Mouse (Mus musculus) brain, embryonic 14.5 days (tissue): Measurements from ENCODE around the gene Fitm1. TPM values are rescaled to one million over a fixed set of nuclear protein-coding genes. Genes with fewer than 3 reads are reported as not detected.

Source experiments
- DNase-seq: peaks from one replicate; pipeline ENCODE4 v3.0.0-alpha.2; 2011; ENCODE audit warnings: low read depth
- CTCF ChIP-seq: fragments of 200-500 bp; IDR thresholded peaks from 2 replicates; pipeline ENCODE4 v1.5.1; 2012; ENCODE audit warnings: inconsistent platforms, mild to moderate bottlenecking, moderate library complexity, borderline replicate concordance; ENCODE audit not compliant: insufficient read depth, insufficient read length; ENCODE audit errors: extremely low read depth
- POLR2A ChIP-seq: fragments of 200-500 bp; IDR thresholded peaks from 2 replicates; pipeline ENCODE4 v1.6.1; 2012; ENCODE audit warnings: mild to moderate bottlenecking, inconsistent platforms, borderline replicate concordance; ENCODE audit not compliant: poor library complexity, insufficient read depth, insufficient read length, severe bottlenecking; ENCODE audit errors: extremely low read depth
- polyA plus RNA-seq: library from polyadenylated mRNA; depleted of rRNA; stranded (reverse); fragments of >200 nt; gene quantifications from 2 replicates; pipeline ENCODE4 v1.2.3, GENCODE M21; 2012

The Fitm1 gene
- polyA plus RNA-seq, 1 experiment: 0.19 TPM

DNA sequence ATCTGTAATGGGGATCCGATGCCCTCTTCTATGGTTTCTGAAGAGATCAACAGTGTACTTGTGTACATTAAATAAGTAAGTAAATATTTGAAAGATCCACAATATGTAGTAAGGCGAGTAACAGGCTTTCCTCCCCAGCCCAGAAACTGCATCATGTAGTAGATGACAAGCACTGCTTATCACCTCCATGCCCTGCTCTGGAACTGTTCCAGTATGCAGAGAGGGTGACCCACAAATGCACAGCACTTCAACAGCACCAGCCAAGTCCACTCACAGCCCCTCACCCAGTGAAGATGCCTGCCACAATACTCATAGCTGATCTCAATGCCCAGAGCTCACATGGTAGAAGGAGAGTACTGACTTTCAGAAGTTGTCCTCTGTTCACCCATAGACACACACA is 4.8 kb upstream of the Fitm1 start:
- no peak for TF ChIP-seq POLR2A
- no peak for TF ChIP-seq CTCF
- no peak for DNase-seq

GRCm38 (mm10) chr14:55571760-55572159 is 3.7 kb upstream of the Fitm1 start:
- no peak for DNase-seq
- TF ChIP-seq CTCF: no peak
- TF ChIP-seq POLR2A: no peak

GRCm38 (mm10) chr14:55575711-55576110 is 294 bp downstream of the Fitm1 start:
- no peak for DNase-seq
- TF ChIP-seq POLR2A (no peak), CTCF (no peak)

DNA sequence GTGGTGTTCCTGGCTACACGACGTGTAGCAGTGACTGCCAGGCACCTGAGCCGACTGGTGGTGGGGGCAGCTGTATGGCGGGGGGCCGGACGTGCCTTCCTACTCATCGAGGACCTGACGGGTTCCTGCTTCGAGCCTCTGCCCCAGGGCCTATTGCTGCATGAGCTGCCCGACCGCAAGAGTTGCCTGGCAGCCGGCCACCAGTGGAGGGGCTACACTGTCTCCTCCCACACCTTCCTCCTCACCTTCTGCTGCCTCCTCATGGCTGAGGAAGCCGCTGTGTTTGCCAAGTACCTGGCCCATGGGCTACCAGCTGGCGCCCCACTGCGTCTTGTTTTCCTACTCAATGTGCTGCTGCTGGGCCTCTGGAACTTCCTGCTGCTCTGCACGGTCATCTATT is 959 bp downstream of the Fitm1 start:
- TF ChIP-seq CTCF (no peak), POLR2A (no peak)
- no peak for DNase-seq

DNA sequence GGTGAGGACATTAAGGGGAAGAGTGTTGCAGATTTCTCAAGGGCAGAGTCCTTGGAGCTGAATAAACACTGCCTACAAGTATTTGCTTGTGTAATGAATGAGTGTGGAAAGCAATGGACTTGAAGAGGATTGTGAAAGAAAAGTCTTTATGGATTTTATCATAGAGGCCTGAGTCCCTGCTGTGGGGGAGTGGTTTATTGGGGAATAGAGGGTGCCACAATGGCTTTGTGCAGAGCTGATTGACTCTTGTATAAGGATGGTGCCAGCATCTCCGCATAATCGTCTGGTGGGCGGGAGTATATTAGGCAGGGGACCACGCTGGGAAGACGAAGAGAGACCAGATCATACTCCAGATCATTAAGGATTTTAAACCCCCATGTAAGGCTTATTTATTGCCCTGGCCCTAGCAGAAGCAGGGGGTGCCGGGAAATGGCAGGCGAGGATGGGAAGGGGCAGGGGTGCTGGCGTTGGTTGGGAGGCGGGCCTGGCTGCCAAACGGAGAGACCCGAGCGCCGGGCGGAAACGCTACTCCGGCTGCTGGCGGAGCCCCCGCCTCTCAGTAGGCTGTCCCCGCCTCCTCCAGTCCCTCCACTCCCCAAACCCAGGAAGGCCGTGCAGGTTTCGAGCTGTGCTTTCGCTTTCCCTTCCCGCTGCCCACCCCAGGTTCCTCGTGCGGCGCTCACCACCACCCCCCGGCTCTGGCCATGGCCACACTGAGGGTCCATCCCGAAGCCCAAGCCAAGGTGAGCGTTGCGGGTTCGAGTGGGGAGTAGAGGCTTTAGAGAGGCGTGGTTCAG is 2.7 kb downstream of the Fitm1 start, which contains the start of gene Psme1:
Psme1 (plus strand) TSS at position 253 of the 797 bp plus-strand sequence.
- peak; percentile 45; the same call in 1 of the 2 replicates for TF ChIP-seq POLR2A
- TF ChIP-seq CTCF: no peak
- peak; percentile 93 for DNase-seq

- DNase-seq: peak; percentile 62
- TF ChIP-seq CTCF (no peak), POLR2A (no peak)
Measured at GRCm38 (mm10) chr14:55578668-55579269, 3.4 kb downstream of the Fitm1 start.

- no peak for DNase-seq
- TF ChIP-seq POLR2A (no peak), CTCF (no peak)
Measured at GRCm38 (mm10) chr14:55579511-55580496, 4.4 kb downstream of the Fitm1 start.

GRCm38 (mm10) chr14:55580731-55581130 is 5.3 kb downstream of the Fitm1 start:
- no peak for DNase-seq
- TF ChIP-seq CTCF (no peak), POLR2A (no peak)

GRCm38 (mm10) chr14:55581981-55582681 is 6.7 kb downstream of the Fitm1 start:
- DNase-seq: no peak
- TF ChIP-seq CTCF (peak; percentile 43; the same call in 1 of the 2 replicates), POLR2A (no peak)

GRCm38 (mm10) chr14:55584303-55584701 is 8.9 kb downstream of the Fitm1 start:
- DNase-seq: no peak
- TF ChIP-seq POLR2A (no peak), CTCF (no peak)
